Mouse (Mus musculus) myocyte (in vitro differentiated cells): ENCODE measurements around the gene Arl14ep.
A peak's percentile ranks its signal among the peaks of the same experiment; 100 is the strongest.

Experiments used
- CEBPB ChIP-seq: IDR thresholded peaks from 2 replicates; pipeline ENCODE4 v1.6.1; 2011; ENCODE audit warnings: mild to moderate bottlenecking, moderate library complexity; ENCODE audit not compliant: poor library complexity, insufficient read depth, severe bottlenecking
- MAX ChIP-seq: IDR thresholded peaks from one replicate; pipeline ENCODE4 v1.6.1; 2011; ENCODE audit warnings: low read depth, mild to moderate bottlenecking, control low read depth
- MYOG ChIP-seq, 3 experiments: IDR thresholded peaks; one replicate each; pipeline ENCODE4 v1.6.1; 2011; ENCODE audit warnings: control low read depth in 2 of 3, low read depth in 2 of 3, mild to moderate bottlenecking in 2 of 3; ENCODE audit not compliant: insufficient read length in 2 of 3, control insufficient read depth in 1 of 3, insufficient read depth in 1 of 3
- POLR2A ChIP-seq: IDR thresholded peaks from one replicate; pipeline ENCODE4 v1.6.1; 2011; ENCODE audit warnings: low read depth, mild to moderate bottlenecking, control low read depth, moderate library complexity; ENCODE audit not compliant: insufficient read length
- POLR2AphosphoS2 ChIP-seq: IDR thresholded peaks from one replicate; pipeline ENCODE4 v1.6.1; 2011; ENCODE audit warnings: low read depth, control low read depth; ENCODE audit not compliant: insufficient read length
- USF1 ChIP-seq: IDR thresholded peaks from one replicate; pipeline ENCODE4 v1.6.1; 2011; ENCODE audit warnings: low read depth, mild to moderate bottlenecking, control low read depth, moderate library complexity

- TF ChIP-seq MAX (no peak), POLR2A (no peak), POLR2AphosphoS2 (peak; percentile 6), USF1 (no peak), CEBPB (no peak), MYOG (IDR thresholded peaks at IDR 0.05; ENCODE audit: control insufficient read depth in 1 of 3, insufficient read depth in 1 of 3, insufficient read length in 2 of 3, low read depth in 2 of 3) (no peak)
These were observed 13.2 kb downstream of the Arl14ep start for GRCm38 (mm10) chr2:106961066-106961465.
